Comparison of ENCODE assay signal across 14 mouse cellular contexts in the genomic region with DNA sequence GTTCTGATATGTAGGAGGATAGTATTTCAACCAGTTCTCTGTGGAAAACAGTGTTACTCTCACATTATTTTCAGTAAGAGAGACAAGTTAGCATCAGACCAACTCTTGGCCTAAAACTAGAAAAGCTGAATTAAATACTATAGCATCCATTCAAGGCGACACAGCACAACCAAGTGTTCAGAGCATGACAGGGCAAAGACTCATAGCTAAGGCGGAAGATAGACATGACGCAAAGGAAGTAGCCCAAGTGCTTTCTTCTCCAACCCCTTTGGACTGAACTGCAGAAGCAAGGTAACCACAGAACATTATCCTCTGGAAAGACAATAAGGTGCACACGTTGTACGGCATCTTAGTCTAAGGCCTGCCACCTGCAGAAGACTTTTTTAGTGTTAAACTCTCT.
DNase-seq lines count a peak whose midpoint lies in the region; ATAC-seq and TF ChIP-seq lines count a peak whose summit lies in the region.
"Had no signal": no experiment of that assay in that cellular context is flagged by ENCODE, and none has a peak within 500 bp of the region (broad histone marks: within the 10 kb centered on the region; RNA-seq: fewer than 3 reads in every experiment).

No protein-coding gene starts in this region.

- H3K9me3 ChIP-seq in intestine, postnatal 0 days (ENCODE audit: control insufficient read depth), result no peaks in the 10 kb centered on the region
- no peaks in the 10 kb centered on the region for H3K9me3 ChIP-seq in intestine, embryonic 16.5 days (ENCODE audit: control insufficient read depth, low read length)
- H3K9me3 ChIP-seq: forebrain, embryonic 15.5 days; megakaryocyte, embryonic 14.5 days had no signal

- peak; percentile 37 for TF ChIP-seq CTCF in intestine, postnatal 0 days (IDR thresholded peaks at IDR 0.05; ENCODE audit: low read depth)

- H3K4me3 ChIP-seq in intestine, postnatal 0 days (ENCODE audit: low read depth, low read length), result no peak overlapping the region
- no peak overlapping the region for H3K4me3 ChIP-seq in intestine, embryonic 16.5 days (ENCODE audit: low read length)
- H3K4me3 ChIP-seq: forebrain, embryonic 15.5 days; megakaryocyte, embryonic 14.5 days had no signal

- no peak overlapping the region for H3K9ac ChIP-seq in intestine, postnatal 0 days (ENCODE audit: low read depth, low read length)
- H3K9ac ChIP-seq in intestine, embryonic 16.5 days (ENCODE audit: low read depth, low read length), result no peak overlapping the region
- H3K9ac ChIP-seq: forebrain, embryonic 15.5 days; hindbrain, embryonic 14.5 days had no signal

- no peaks in the 10 kb centered on the region for H3K4me1 ChIP-seq in intestine, postnatal 0 days (replicated peaks; ENCODE audit: control insufficient read depth, insufficient read depth, low read length)
- H3K4me1 ChIP-seq in intestine, embryonic 16.5 days (ENCODE audit: control insufficient read depth, insufficient read depth, low read length), result no peaks in the 10 kb centered on the region
- H3K4me1 ChIP-seq: forebrain, embryonic 15.5 days had no signal

- ATAC-seq in intestine, postnatal 0 days, result no peak
- no peak for ATAC-seq in intestine, embryonic 16.5 days
- peak; percentile 83 for ATAC-seq in common myeloid progenitor, adult 5-6 weeks (replicated peaks; ENCODE audit: low read depth, poor library complexity, severe bottlenecking)
- ATAC-seq: activated CD4-positive, CD25-positive, alpha-beta regulatory T cell, adult 4 months; forebrain, embryonic 15.5 days had no signal

- H3K4me2 ChIP-seq in intestine, postnatal 0 days (replicated peaks; ENCODE audit: low read depth), result no peak overlapping the region
- no peak overlapping the region for H3K4me2 ChIP-seq in intestine, embryonic 16.5 days (ENCODE audit: low read depth, low read length)
- H3K4me2 ChIP-seq: forebrain, embryonic 15.5 days; hindbrain, embryonic 14.5 days had no signal

- H3K27ac ChIP-seq in intestine, postnatal 0 days (ENCODE audit: low read depth, low read length), result no peak overlapping the region
- H3K27ac ChIP-seq in intestine, embryonic 16.5 days (ENCODE audit: low read length), result no peak overlapping the region
- H3K27ac ChIP-seq: forebrain, embryonic 15.5 days; hindbrain, embryonic 14.5 days had no signal

- WGBS in intestine, postnatal 0 days, result 92% methylated on average over 5 of the region's 5 CpGs
- 95% methylated on average over 5 of the region's 5 CpGs for WGBS in intestine, embryonic 16.5 days

- H3K27me3 ChIP-seq in intestine, postnatal 0 days (replicated peaks; ENCODE audit: control insufficient read depth, insufficient read depth, low read length), result no peaks in the 10 kb centered on the region
- no peaks in the 10 kb centered on the region for H3K27me3 ChIP-seq in intestine, embryonic 16.5 days (replicated peaks; ENCODE audit: control insufficient read depth, insufficient read depth, low read length)
- H3K27me3 ChIP-seq: forebrain, embryonic 15.5 days; megakaryocyte, embryonic 14.5 days had no signal

- DNase-seq in right cerebral cortex, adult 2 months (ENCODE audit: low spot score in 2 of 2), result peak; percentile 7 to 15
- DNase-seq in right cerebral cortex, postnatal 14 days, result no peak
- peak; percentile 37 for DNase-seq in thymus, postnatal 14 days
- DNase-seq in ovary, postnatal 10 days (ENCODE audit: low spot score), result no peak
- no peak for DNase-seq in layer of hippocampus, adult 18-20 months (ENCODE audit: low spot score in 2 of 2)
- DNase-seq: heart, adult 11 months; liver had no signal

- H3K36me3 ChIP-seq in intestine, postnatal 0 days (ENCODE audit: control insufficient read depth, insufficient read depth), result no peaks in the 10 kb centered on the region
- H3K36me3 ChIP-seq in intestine, embryonic 16.5 days (ENCODE audit: control insufficient read depth, insufficient read depth, low read length), result no peaks in the 10 kb centered on the region
- H3K36me3 ChIP-seq: forebrain, embryonic 15.5 days had no signal

Comparison
In these comparisons a context has a peak if more than half of its experiments do, and no peak if none do; other contexts are left out.
1. DNase-seq: peak in right cerebral cortex, adult 2 months (2 of 2) and thymus, postnatal 14 days (single experiment); none in right cerebral cortex, postnatal 14 days (single experiment), ovary, postnatal 10 days (single experiment) and layer of hippocampus, adult 18-20 months (0 of 2).